Mouse (Mus musculus) midbrain, embryonic 11.5 days (tissue): ENCODE results near the gene Morc1. TPM values are rescaled to one million over a fixed set of nuclear protein-coding genes. Genes with fewer than 3 reads are reported as not detected.
A peak's percentile ranks its signal among the peaks of the same experiment; 100 is the strongest.

Experiments
- ATAC-seq: fragments of 200-750 bp; cut with Nextera tagmentation; 2 replicates; pipeline ENCODE4 v1.8.0; 2017; ENCODE audit warnings: moderate TSS enrichment, moderate library complexity; ENCODE audit not compliant: low FRiP score
- DNase-seq: peaks from one replicate; pipeline ENCODE4 v3.0.0; 2015; ENCODE audit warnings: low spot score; ENCODE audit errors: missing footprints
- H3K27ac ChIP-seq: fragments of 300-500 bp; sonication (generic); 2 replicates; pipeline ENCODE4 v1.5.1; 2014; ENCODE audit warnings: low read depth, low read length
- H3K27me3 ChIP-seq: fragments of 300-500 bp; sonication (generic); 2 replicates; pipeline ENCODE4 v1.6.1; 2014; ENCODE audit warnings: mild to moderate bottlenecking, low read length, moderate library complexity, mixed read lengths; ENCODE audit not compliant: control insufficient read depth, insufficient read depth
- H3K36me3 ChIP-seq: fragments of 300-500 bp; sonication (generic); 2 replicates; pipeline ENCODE4 v1.6.1; 2014; ENCODE audit warnings: mild to moderate bottlenecking, low read length, moderate library complexity, mixed read lengths; ENCODE audit not compliant: control insufficient read depth, insufficient read depth
- H3K4me1 ChIP-seq: fragments of 300-500 bp; sonication (generic); 2 replicates; pipeline ENCODE4 v1.6.1; 2014; ENCODE audit warnings: low read length; ENCODE audit not compliant: control insufficient read depth, insufficient read depth
- H3K4me2 ChIP-seq: fragments of 300-500 bp; sonication (generic); 2 replicates; pipeline ENCODE4 v1.6.1; 2014; ENCODE audit warnings: mild to moderate bottlenecking, moderate library complexity
- H3K4me3 ChIP-seq: fragments of 300-500 bp; sonication (generic); 2 replicates; pipeline ENCODE4 v1.5.1; 2014; ENCODE audit warnings: low read depth, low read length
- H3K9ac ChIP-seq: fragments of 300-500 bp; sonication (generic); 2 replicates; pipeline ENCODE4 v1.6.1; 2014; ENCODE audit warnings: low read length
- H3K9me3 ChIP-seq: fragments of 300-500 bp; sonication (generic); 2 replicates; pipeline ENCODE4 v1.6.1; 2016; ENCODE audit warnings: low read length; ENCODE audit not compliant: control insufficient read depth
- WGBS: fragments of 180-500 bp; shearing (Covaris S2); extraction: QIAGEN DNeasy Blood & Tissue Kit; methylation state at CpG from one replicate; pipeline ENCODE4 v1.1.7; 2014; 5-methylcytosine and 5-hydroxymethylcytosine counted together
- polyA plus RNA-seq: library from polyadenylated mRNA; unstranded; fragments of >200 nt; fragmentation: Nextera tagmentation; extraction: Ambion mirVana; gene quantifications from 2 replicates; pipeline ENCODE4 v1.2.1, GENCODE M21; 2014

Morc1 gene
- polyA plus RNA-seq, 1 experiment from 2014 or later, result not detected

DNA sequence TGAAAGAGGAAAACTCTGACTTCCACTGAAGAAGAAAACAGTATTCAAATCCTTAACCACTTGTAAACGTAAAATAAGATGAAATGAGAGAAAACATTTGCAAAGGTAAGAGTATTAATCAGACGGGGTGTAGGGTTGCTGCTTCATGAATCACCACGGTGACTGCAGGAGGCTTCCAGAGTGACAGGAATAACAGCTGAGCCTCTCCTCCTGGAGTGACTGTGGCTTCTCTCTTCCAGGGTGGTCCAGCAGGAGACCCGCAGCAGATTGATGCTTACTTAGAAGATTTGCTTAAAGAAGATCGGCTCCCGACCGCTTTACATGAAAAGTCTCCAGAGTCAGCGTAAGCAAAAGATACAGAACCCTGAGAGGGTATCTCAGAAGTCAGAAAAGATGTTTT, 199.4 kb downstream of the Morc1 start:
- no peaks in the 10 kb centered on the region for H3K9me3 ChIP-seq
- no peaks in the 10 kb centered on the region for H3K36me3 ChIP-seq
- no peak overlapping the region for H3K4me3 ChIP-seq
- no peak overlapping the region for H3K27ac ChIP-seq
- DNase-seq (no peak), ATAC-seq (no peak)
- no peak overlapping the region for H3K4me2 ChIP-seq
- H3K27me3 ChIP-seq, result no peaks in the 10 kb centered on the region
- H3K9ac ChIP-seq, result no peak overlapping the region
- WGBS, result 15% methylated on average over 8 of the region's 8 CpGs
- no peaks in the 10 kb centered on the region for H3K4me1 ChIP-seq

DNA sequence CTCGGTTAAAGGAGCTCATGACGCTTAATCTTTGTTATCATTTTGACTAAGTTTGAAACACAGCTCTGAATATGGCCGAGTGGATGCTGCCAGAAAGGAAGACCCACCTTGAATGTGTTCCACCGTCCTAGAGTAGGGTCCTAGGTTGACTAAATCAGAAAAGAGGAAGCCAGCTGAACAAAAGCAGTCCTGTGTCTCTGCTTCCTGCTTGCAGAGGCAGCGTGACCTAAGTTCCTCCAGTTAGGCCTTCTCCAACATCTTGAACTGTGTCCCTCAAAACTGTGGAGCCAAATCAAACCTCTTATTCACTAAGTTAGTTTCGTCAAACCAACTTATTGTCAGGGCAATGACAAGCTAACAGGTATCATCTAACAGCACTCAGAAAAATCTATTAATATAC, 201.3 kb downstream of the Morc1 start:
- Histone ChIP-seq H3K27me3 (no peaks in the 10 kb centered on the region), H3K9me3 (no peaks in the 10 kb centered on the region), H3K36me3 (no peaks in the 10 kb centered on the region), H3K9ac (no peak overlapping the region), H3K4me1 (no peaks in the 10 kb centered on the region), H3K4me3 (no peak overlapping the region), H3K27ac (no peak overlapping the region), H3K4me2 (no peak overlapping the region)
- ATAC-seq (no peak), DNase-seq (no peak)
- 90% methylated on average over 6 of the region's 6 CpGs for WGBS

DNA sequence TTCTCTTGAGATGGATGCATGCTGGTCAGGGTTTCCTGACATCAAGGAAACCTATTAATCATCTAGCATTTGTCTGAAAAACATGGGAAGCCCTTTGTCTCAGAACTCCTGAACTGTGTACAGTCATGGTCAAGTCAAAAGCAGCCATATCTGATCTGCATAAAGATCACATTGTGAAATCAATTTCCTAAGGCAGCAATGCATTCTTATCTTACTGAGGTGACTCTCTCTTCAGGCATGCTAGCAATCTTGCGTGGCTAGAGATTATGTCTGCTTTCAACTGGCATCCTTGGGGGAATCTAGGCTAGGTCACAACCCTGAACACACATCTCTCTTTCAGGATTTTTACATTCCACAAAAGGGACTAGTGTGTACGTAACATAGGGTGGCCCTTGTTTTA, 215.2 kb downstream of the Morc1 start:
- 81% methylated on average over 2 of the region's 2 CpGs for WGBS
- Histone ChIP-seq H3K4me3 (no peak overlapping the region), H3K36me3 (no peaks in the 10 kb centered on the region), H3K4me1 (no peaks in the 10 kb centered on the region), H3K27me3 (no peaks in the 10 kb centered on the region), H3K27ac (no peak overlapping the region), H3K4me2 (no peak overlapping the region), H3K9me3 (no peaks in the 10 kb centered on the region), H3K9ac (no peak overlapping the region)
- DNase-seq, result no peak
- no peak for ATAC-seq

DNA sequence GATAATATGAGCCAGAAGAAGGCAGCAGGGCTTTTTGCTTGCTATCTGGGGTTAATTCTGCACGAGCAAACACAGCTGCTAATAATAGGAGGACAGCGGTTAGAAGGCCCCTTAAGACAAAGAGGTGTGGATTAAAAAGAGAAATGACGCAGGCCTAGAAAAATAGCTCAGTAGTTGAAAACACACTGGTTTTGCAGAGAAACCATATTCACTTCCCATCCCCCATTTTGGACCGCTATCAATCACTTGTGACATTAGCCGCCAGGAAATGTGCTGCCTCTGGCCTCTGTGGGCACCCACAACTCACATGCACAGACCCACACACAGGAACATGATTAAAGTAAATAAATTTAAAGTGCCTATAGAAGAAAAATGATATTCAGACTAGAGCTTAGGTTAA, 240.7 kb downstream of the Morc1 start:
- Histone ChIP-seq H3K36me3 (no peaks in the 10 kb centered on the region), H3K27ac (no peak overlapping the region), H3K4me1 (no peaks in the 10 kb centered on the region), H3K27me3 (no peaks in the 10 kb centered on the region), H3K4me2 (no peak overlapping the region), H3K9me3 (no peaks in the 10 kb centered on the region), H3K4me3 (no peak overlapping the region), H3K9ac (no peak overlapping the region)
- 80% methylated on average over 5 of the region's 5 CpGs for WGBS
- no peak for DNase-seq
- ATAC-seq, result no peak

DNA sequence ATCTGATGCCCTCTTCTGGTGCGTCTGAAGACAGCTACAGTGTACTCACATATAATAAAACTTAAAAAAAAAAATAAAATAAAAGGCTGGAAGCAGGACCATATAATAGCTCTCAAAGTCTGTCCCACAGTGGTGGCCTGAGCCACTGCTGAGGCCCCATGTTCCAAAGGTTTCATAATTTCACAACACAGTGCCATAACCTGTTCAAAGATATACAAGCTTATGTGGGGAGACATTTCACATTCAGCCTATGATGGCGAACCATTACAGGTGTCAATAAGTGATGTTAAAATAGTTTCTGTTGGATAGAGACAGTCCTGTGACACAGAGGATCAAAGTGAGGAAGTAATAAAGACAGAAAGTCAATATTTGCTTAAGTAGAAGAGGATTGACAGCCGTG, 241.6 kb downstream of the Morc1 start:
- H3K9me3 ChIP-seq, result no peaks in the 10 kb centered on the region
- no peaks in the 10 kb centered on the region for H3K36me3 ChIP-seq
- ATAC-seq (no peak), DNase-seq (no peak)
- no peak overlapping the region for H3K27ac ChIP-seq
- H3K9ac ChIP-seq, result no peak overlapping the region
- 78% methylated on average over 3 of the region's 3 CpGs for WGBS
- no peaks in the 10 kb centered on the region for H3K27me3 ChIP-seq
- no peak overlapping the region for H3K4me2 ChIP-seq
- no peaks in the 10 kb centered on the region for H3K4me1 ChIP-seq
- H3K4me3 ChIP-seq, result no peak overlapping the region

DNA sequence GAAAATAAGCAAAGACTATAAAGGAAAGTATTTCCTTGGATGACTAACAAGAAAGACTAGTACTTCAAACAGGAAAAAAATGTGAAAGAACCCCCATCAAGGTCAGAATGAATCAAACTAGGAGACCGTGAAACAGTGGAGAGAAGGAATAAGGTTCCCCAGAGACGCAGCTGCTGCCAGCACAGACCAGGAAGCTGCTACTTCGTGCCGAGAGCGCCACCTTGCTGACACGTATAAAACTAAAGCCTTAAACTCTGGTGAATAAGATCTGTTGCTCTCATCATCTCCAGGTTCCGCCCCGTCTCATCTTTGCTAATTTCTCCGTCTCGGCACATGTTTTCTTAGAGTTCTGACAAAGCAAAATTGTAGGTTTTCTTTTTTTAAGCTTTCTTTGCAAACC, 244.6 kb downstream of the Morc1 start:
- DNase-seq (peak; percentile 95), ATAC-seq (peak; percentile 86)
- Histone ChIP-seq H3K27me3 (no peaks in the 10 kb centered on the region), H3K36me3 (no peaks in the 10 kb centered on the region), H3K4me2 (no peak overlapping the region), H3K9ac (no peak overlapping the region), H3K4me3 (no peak overlapping the region), H3K27ac (no peak overlapping the region), H3K4me1 (no peaks in the 10 kb centered on the region), H3K9me3 (no peaks in the 10 kb centered on the region)
- WGBS, result 24% methylated on average over 10 of the region's 10 CpGs

DNA sequence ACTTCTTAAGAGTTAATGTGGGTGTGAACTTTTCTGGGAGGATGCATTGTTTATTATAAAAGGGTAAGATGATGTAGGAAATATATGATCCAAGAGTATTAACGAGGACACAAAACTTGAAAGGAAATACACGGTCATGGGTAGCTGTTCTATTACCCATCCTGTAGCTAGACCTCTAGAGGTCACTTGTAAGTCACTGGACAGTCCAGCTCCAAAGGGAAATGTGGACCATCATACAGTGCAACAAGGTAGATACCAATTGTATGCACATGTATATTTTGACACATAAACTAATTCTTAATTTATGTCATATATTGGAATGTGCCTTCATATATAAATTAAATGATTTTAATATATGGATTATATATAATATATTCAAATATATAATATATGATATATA, 245.2 kb downstream of the Morc1 start:
- DNase-seq (peak; percentile 23), ATAC-seq (peak; percentile 36; the same call in 1 of the 2 replicates)
- no peak overlapping the region for H3K4me3 ChIP-seq
- no peaks in the 10 kb centered on the region for H3K9me3 ChIP-seq
- no peak overlapping the region for H3K27ac ChIP-seq
- 90% methylated on average over 2 of the region's 2 CpGs for WGBS
- no peaks in the 10 kb centered on the region for H3K36me3 ChIP-seq
- no peaks in the 10 kb centered on the region for H3K4me1 ChIP-seq
- H3K27me3 ChIP-seq, result no peaks in the 10 kb centered on the region
- no peak overlapping the region for H3K4me2 ChIP-seq
- H3K9ac ChIP-seq, result no peak overlapping the region

DNA sequence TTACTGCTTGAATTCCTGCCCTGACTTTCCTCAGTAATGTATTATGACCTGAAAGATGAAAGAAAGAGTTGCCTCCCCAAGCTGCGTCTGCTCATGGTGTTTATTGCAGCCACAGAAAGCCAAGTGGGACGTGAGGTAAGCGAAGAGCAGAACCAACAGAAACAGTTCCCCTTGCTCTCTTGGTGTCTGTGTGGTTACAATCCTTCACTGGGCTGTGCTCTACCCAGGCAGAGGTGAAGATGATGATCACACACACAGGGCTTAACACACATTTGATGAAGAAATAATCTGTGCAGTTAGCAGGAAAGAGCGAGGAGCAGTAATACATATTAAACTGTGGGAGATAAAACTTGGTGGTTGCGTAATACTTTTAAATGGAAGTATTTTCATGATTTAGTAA, 246.3 kb downstream of the Morc1 start:
- no peak overlapping the region for H3K4me2 ChIP-seq
- no peak overlapping the region for H3K27ac ChIP-seq
- H3K27me3 ChIP-seq, result no peaks in the 10 kb centered on the region
- no peak overlapping the region for H3K9ac ChIP-seq
- H3K36me3 ChIP-seq, result no peaks in the 10 kb centered on the region
- H3K4me3 ChIP-seq, result no peak overlapping the region
- ATAC-seq (no peak), DNase-seq (no peak)
- WGBS, result 89% methylated on average over 5 of the region's 5 CpGs
- no peaks in the 10 kb centered on the region for H3K9me3 ChIP-seq
- no peaks in the 10 kb centered on the region for H3K4me1 ChIP-seq

DNA sequence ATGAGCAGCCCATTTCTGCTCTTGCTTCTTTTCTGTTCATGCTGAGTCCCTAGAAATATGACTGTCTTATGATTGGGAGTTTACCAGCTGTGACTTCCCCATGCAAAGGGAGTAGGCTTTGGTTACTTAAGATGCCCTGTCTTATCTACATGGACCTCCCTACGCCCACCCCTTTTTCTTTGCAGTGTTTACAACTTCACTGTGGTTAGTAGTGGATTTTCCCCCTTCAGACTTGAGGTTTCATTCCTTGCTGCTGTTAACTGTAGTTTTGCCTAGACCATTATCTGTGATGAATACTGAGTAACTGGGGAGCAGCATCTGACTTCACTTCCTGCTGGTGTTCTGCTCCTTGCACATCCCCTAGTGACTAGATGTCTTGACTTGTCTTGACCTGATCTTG, 247.0 kb downstream of the Morc1 start:
- H3K4me1 ChIP-seq, result no peaks in the 10 kb centered on the region
- H3K9me3 ChIP-seq, result no peaks in the 10 kb centered on the region
- H3K27ac ChIP-seq, result no peak overlapping the region
- H3K36me3 ChIP-seq, result no peaks in the 10 kb centered on the region
- DNase-seq, result peak; percentile 14
- no peak overlapping the region for H3K4me3 ChIP-seq
- 100% methylated on average over 1 of the region's 1 CpGs for WGBS
- no peaks in the 10 kb centered on the region for H3K27me3 ChIP-seq
- H3K9ac ChIP-seq, result no peak overlapping the region
- H3K4me2 ChIP-seq, result no peak overlapping the region
- ATAC-seq, result no peak
